Mouse (Mus musculus): ENCODE measurements around the gene Rhou.

DNA sequence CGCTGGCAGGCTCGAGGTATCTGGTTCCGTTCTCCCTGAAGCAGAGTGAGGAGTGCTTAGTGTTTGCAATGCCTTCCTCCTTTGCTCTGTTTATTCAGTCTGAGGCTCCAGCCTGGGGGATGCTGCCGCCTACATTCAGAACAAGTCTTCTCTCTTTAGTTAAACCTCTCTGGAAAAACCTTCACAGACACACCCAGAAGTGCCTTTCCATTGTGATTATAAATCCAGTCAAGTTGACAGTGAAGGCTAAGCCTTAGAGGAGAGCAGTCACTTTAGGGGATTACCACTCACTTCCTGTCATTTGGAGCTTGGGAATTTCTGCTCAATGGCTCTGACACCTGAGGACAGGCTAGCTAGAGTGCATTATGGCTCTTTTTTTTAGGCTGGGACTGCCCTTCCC lies 34.1 kb downstream of the Rhou start:
- TF ChIP-seq CTCF (IDR thresholded peaks at IDR 0.05; ENCODE audit: low read depth) (no peak), EP300 (IDR thresholded peaks at IDR 0.05; ENCODE audit: low read depth) (no peak)

All from liver, postnatal 0 days (tissue).